Comparison of ENCODE assay signal across 15 mouse cellular contexts in the genomic region with DNA sequence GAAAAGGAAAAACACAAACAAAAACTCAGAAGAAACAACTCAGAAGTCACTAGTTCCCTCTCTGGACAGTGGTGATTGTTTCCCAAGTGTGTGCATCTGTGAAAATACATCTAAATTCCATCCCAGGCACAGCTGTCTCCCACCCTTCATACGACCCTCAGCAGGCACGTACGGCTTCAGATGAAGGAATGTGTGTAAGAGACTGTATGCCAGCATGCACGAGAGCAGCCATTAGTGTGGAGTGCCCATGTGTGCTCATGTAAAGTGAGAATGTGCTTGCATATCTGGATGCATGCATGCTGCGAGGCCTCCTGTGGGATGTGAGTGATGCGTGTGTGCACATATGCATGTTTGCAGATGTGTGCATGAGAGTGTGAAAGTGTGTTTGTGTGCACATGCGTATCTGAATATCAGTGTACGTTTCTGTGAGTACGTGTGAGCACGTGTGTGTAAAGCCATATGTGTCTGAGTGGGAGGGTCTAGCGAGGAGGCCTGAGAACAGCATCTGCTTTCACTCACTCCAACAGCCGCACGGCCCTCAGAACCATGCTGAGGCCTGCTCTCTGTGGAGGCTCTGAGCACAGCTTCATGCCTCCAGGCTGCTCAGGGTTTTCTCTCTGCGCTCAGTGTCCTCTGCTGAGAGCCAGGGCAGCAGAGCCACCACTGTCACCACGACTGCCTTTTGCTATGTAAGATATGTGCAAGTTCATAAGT. TPM values are rescaled to one million over a fixed set of nuclear protein-coding genes. Genes with fewer than 3 reads are reported as not detected.
DNase-seq lines count a peak whose midpoint lies in the region; ATAC-seq and TF ChIP-seq lines count a peak whose summit lies in the region.
"Had no signal": no experiment of that assay in that cellular context is flagged by ENCODE, and none has a peak within 500 bp of the region (broad histone marks: within the 10 kb centered on the region; RNA-seq: fewer than 3 reads in every experiment).

No protein-coding gene starts in this region.

- no peak overlapping the region for H3K4me3 ChIP-seq in hindbrain, embryonic 10.5 days
- H3K4me3 ChIP-seq in hindbrain, postnatal 0 days (ENCODE audit: low read length) = no peak overlapping the region
- no peak overlapping the region for H3K4me3 ChIP-seq in midbrain, embryonic 11.5 days (ENCODE audit: low read depth, low read length)
- H3K4me3 ChIP-seq in midbrain, embryonic 16.5 days (ENCODE audit: low read depth, low read length) = no peak overlapping the region
- no peak overlapping the region for H3K4me3 ChIP-seq in intestine, embryonic 16.5 days (ENCODE audit: low read length)
- H3K4me3 ChIP-seq in stomach, embryonic 14.5 days (ENCODE audit: low read depth, low read length) = no peak overlapping the region
- H3K4me3 ChIP-seq: forebrain, embryonic 15.5 days; hindbrain, embryonic 13.5 days; midbrain, embryonic 15.5 days had no signal

- WGBS in hindbrain, embryonic 10.5 days = 73% methylated on average over 15 of the region's 15 CpGs
- WGBS in hindbrain, postnatal 0 days = 66% methylated on average over 15 of the region's 15 CpGs
- WGBS in midbrain, embryonic 11.5 days = 77% methylated on average over 15 of the region's 15 CpGs
- WGBS in midbrain, embryonic 16.5 days = 81% methylated on average over 15 of the region's 15 CpGs
- WGBS in intestine, embryonic 16.5 days = 68% methylated on average over 15 of the region's 15 CpGs
- WGBS in stomach, embryonic 14.5 days = 47% methylated on average over 15 of the region's 15 CpGs

- TF ChIP-seq CTCF in hindbrain, postnatal 0 days (IDR thresholded peaks at IDR 0.05; ENCODE audit: low read depth) = no peak

- H3K9ac ChIP-seq in hindbrain, postnatal 0 days (replicated peaks; ENCODE audit: low read length) = no peak overlapping the region
- no peak overlapping the region for H3K9ac ChIP-seq in midbrain, embryonic 11.5 days (ENCODE audit: low read length)
- no peak overlapping the region for H3K9ac ChIP-seq in midbrain, embryonic 16.5 days (ENCODE audit: low read depth, low read length)
- H3K9ac ChIP-seq in intestine, embryonic 16.5 days (ENCODE audit: low read depth, low read length) = peak overlapping the region; percentile 48
- no peak overlapping the region for H3K9ac ChIP-seq in stomach, embryonic 14.5 days (replicated peaks; ENCODE audit: low read depth, low read length)
- H3K9ac ChIP-seq: forebrain, embryonic 15.5 days; hindbrain, embryonic 13.5 days; liver, postnatal 0 days; midbrain, embryonic 15.5 days had no signal

- no peak for DNase-seq in hindbrain, embryonic 10.5 days (ENCODE audit: low spot score)
- DNase-seq in hindbrain, postnatal 0 days (ENCODE audit: low spot score) = no peak
- peak; percentile 66 for DNase-seq in midbrain, embryonic 11.5 days (ENCODE audit: low spot score, missing footprints)
- no peak for DNase-seq in thymus, postnatal 14 days
- DNase-seq in urinary bladder, adult 18-20 months (ENCODE audit: low spot score in 2 of 2) = no peak
- DNase-seq: adrenal gland, adult 2 months; liver, postnatal 0 days; spleen, adult 18-20 months had no signal

- no peaks in the 10 kb centered on the region for H3K27me3 ChIP-seq in hindbrain, embryonic 10.5 days (ENCODE audit: insufficient read depth, poor library complexity, severe bottlenecking)
- no peaks in the 10 kb centered on the region for H3K27me3 ChIP-seq in hindbrain, postnatal 0 days (ENCODE audit: insufficient read depth, low read length)
- H3K27me3 ChIP-seq in midbrain, embryonic 11.5 days (ENCODE audit: control insufficient read depth, insufficient read depth, low read length) = no peaks in the 10 kb centered on the region
- H3K27me3 ChIP-seq in midbrain, embryonic 16.5 days (ENCODE audit: control insufficient read depth, insufficient read depth, low read depth, low read length) = no peaks in the 10 kb centered on the region
- H3K27me3 ChIP-seq in intestine, embryonic 16.5 days (replicated peaks; ENCODE audit: control insufficient read depth, insufficient read depth, low read length) = no peaks in the 10 kb centered on the region
- H3K27me3 ChIP-seq in stomach, embryonic 14.5 days (ENCODE audit: control insufficient read depth, insufficient read depth, low read length) = no peaks in the 10 kb centered on the region
- H3K27me3 ChIP-seq: forebrain, embryonic 15.5 days; hindbrain, embryonic 13.5 days; midbrain, embryonic 15.5 days had no signal

- peaks cover 10% of the 10 kb centered on the region for H3K4me1 ChIP-seq in hindbrain, embryonic 10.5 days (replicated peaks)
- no peaks in the 10 kb centered on the region for H3K4me1 ChIP-seq in hindbrain, postnatal 0 days (ENCODE audit: insufficient read depth, low read length)
- H3K4me1 ChIP-seq in midbrain, embryonic 11.5 days (ENCODE audit: control insufficient read depth, insufficient read depth, low read length) = no peaks in the 10 kb centered on the region
- no peaks in the 10 kb centered on the region for H3K4me1 ChIP-seq in midbrain, embryonic 16.5 days (ENCODE audit: control insufficient read depth, insufficient read depth, low read length)
- peaks cover 14% of the 10 kb centered on the region for H3K4me1 ChIP-seq in intestine, embryonic 16.5 days (ENCODE audit: control insufficient read depth, insufficient read depth, low read length)
- H3K4me1 ChIP-seq in stomach, embryonic 14.5 days (ENCODE audit: control insufficient read depth, insufficient read depth, low read length) = peaks cover 17% of the 10 kb centered on the region; the same call in 1 of the 2 replicates
- H3K4me1 ChIP-seq: forebrain, embryonic 15.5 days; hindbrain, embryonic 13.5 days; midbrain, embryonic 15.5 days had no signal

- no peaks in the 10 kb centered on the region for H3K9me3 ChIP-seq in hindbrain, embryonic 10.5 days
- no peaks in the 10 kb centered on the region for H3K9me3 ChIP-seq in hindbrain, postnatal 0 days (ENCODE audit: low read length)
- no peaks in the 10 kb centered on the region for H3K9me3 ChIP-seq in midbrain, embryonic 11.5 days (ENCODE audit: control insufficient read depth, low read length)
- no peaks in the 10 kb centered on the region for H3K9me3 ChIP-seq in midbrain, embryonic 16.5 days (replicated peaks; ENCODE audit: control insufficient read depth, low read length, poor library complexity, severe bottlenecking)
- H3K9me3 ChIP-seq in intestine, embryonic 16.5 days (ENCODE audit: control insufficient read depth, low read length) = no peaks in the 10 kb centered on the region
- no peaks in the 10 kb centered on the region for H3K9me3 ChIP-seq in stomach, embryonic 14.5 days (ENCODE audit: control insufficient read depth, low read depth, low read length)
- H3K9me3 ChIP-seq: forebrain, embryonic 15.5 days; hindbrain, embryonic 13.5 days; midbrain, embryonic 15.5 days had no signal

- H3K4me2 ChIP-seq in hindbrain, postnatal 0 days (ENCODE audit: low read depth, low read length) = no peak overlapping the region
- no peak overlapping the region for H3K4me2 ChIP-seq in midbrain, embryonic 11.5 days
- H3K4me2 ChIP-seq in midbrain, embryonic 16.5 days (ENCODE audit: low read length) = no peak overlapping the region
- H3K4me2 ChIP-seq in intestine, embryonic 16.5 days (ENCODE audit: low read depth, low read length) = no peak overlapping the region
- H3K4me2 ChIP-seq in stomach, embryonic 14.5 days (replicated peaks; ENCODE audit: low read depth, low read length) = no peak overlapping the region
- H3K4me2 ChIP-seq: forebrain, embryonic 15.5 days; hindbrain, embryonic 13.5 days; midbrain, embryonic 15.5 days had no signal

- ATAC-seq in hindbrain, postnatal 0 days = no peak
- ATAC-seq in midbrain, embryonic 11.5 days (ENCODE audit: low FRiP score) = no peak
- ATAC-seq in midbrain, embryonic 16.5 days = no peak
- peak; percentile 72 for ATAC-seq in intestine, embryonic 16.5 days
- ATAC-seq in stomach, embryonic 14.5 days (ENCODE audit: insufficient number of reproducible peaks, insufficient read depth, low FRiP score, low read depth) = peak; percentile 82
- ATAC-seq: forebrain, embryonic 15.5 days; midbrain, embryonic 15.5 days had no signal

- H3K36me3 ChIP-seq in hindbrain, embryonic 10.5 days = no peaks in the 10 kb centered on the region
- no peaks in the 10 kb centered on the region for H3K36me3 ChIP-seq in hindbrain, postnatal 0 days (ENCODE audit: insufficient read depth, low read length)
- H3K36me3 ChIP-seq in midbrain, embryonic 11.5 days (ENCODE audit: control insufficient read depth, insufficient read depth, low read length) = no peaks in the 10 kb centered on the region
- H3K36me3 ChIP-seq in midbrain, embryonic 16.5 days (ENCODE audit: control insufficient read depth, insufficient read depth, low read length) = no peaks in the 10 kb centered on the region
- no peaks in the 10 kb centered on the region for H3K36me3 ChIP-seq in intestine, embryonic 16.5 days (ENCODE audit: control insufficient read depth, insufficient read depth, low read length)
- H3K36me3 ChIP-seq in stomach, embryonic 14.5 days (ENCODE audit: control insufficient read depth, insufficient read depth, low read length) = no peaks in the 10 kb centered on the region
- H3K36me3 ChIP-seq: forebrain, embryonic 15.5 days; hindbrain, embryonic 13.5 days; midbrain, embryonic 15.5 days had no signal

- H3K27ac ChIP-seq in hindbrain, embryonic 10.5 days = peak overlapping the region; percentile 36; the same call in 1 of the 2 replicates
- no peak overlapping the region for H3K27ac ChIP-seq in hindbrain, postnatal 0 days
- no peak overlapping the region for H3K27ac ChIP-seq in midbrain, embryonic 11.5 days (ENCODE audit: low read depth, low read length)
- H3K27ac ChIP-seq in midbrain, embryonic 16.5 days (ENCODE audit: low read length) = no peak overlapping the region
- H3K27ac ChIP-seq in intestine, embryonic 16.5 days (ENCODE audit: low read length) = peak overlapping the region; percentile 53
- peak overlapping the region; percentile 56; the same call in 1 of the 2 replicates for H3K27ac ChIP-seq in stomach, embryonic 14.5 days (ENCODE audit: low read length)
- H3K27ac ChIP-seq: forebrain, embryonic 15.5 days; hindbrain, embryonic 13.5 days; midbrain, embryonic 15.5 days had no signal

RNA-seq across cellular contexts. Expression of a gene that starts 10.8 kb away (rescaled TPM):
- 20.9 and 25.2 TPM in 2 replicates for polyA plus RNA-seq in hindbrain, embryonic 10.5 days (2016; fragmentation: Nextera tagmentation; extraction: Ambion mirVana)
- 15.4 and 16.0 TPM in 2 replicates for total RNA-seq in hindbrain, postnatal 0 days (2014; rRNA removed)
- 7.8 and 8.0 TPM in 2 replicates for polyA plus RNA-seq in hindbrain, postnatal 0 days (2015; fragmentation: Nextera tagmentation; extraction: Ambion mirVana)
- 8.7 and 10.3 TPM in 2 replicates for polyA plus RNA-seq in midbrain, embryonic 11.5 days (2014; fragmentation: Nextera tagmentation; extraction: Ambion mirVana)
- 4.4 and 5.7 TPM in 2 replicates for polyA plus RNA-seq in midbrain, embryonic 16.5 days (2015; fragmentation: Nextera tagmentation; extraction: Ambion mirVana)
- polyA plus RNA-seq in intestine, embryonic 16.5 days (2015; fragmentation: Nextera tagmentation; extraction: Ambion mirVana) = 6.8 and 8.4 TPM in 2 replicates
- 18.7 and 21.0 TPM in 2 replicates for polyA plus RNA-seq in stomach, embryonic 14.5 days (2014; fragmentation: Nextera tagmentation; extraction: Ambion mirVana)

RNA-seq across cellular contexts. Expression of a gene that starts 16.5 kb away (rescaled TPM):
- polyA plus RNA-seq in hindbrain, embryonic 10.5 days (2016; fragmentation: Nextera tagmentation; extraction: Ambion mirVana) = 0.42 and 0.44 TPM in 2 replicates
- total RNA-seq in hindbrain, postnatal 0 days (2014; rRNA removed) = not detected in 2 replicates
- polyA plus RNA-seq in hindbrain, postnatal 0 days (2015; fragmentation: Nextera tagmentation; extraction: Ambion mirVana) = 4.7 and 5.4 TPM in 2 replicates
- 0.68 and 1.2 TPM in 2 replicates for polyA plus RNA-seq in midbrain, embryonic 11.5 days (2014; fragmentation: Nextera tagmentation; extraction: Ambion mirVana)
- 1.4 and 2.1 TPM in 2 replicates for polyA plus RNA-seq in midbrain, embryonic 16.5 days (2015; fragmentation: Nextera tagmentation; extraction: Ambion mirVana)
- 1.0 and 1.4 TPM in 2 replicates for polyA plus RNA-seq in intestine, embryonic 16.5 days (2015; fragmentation: Nextera tagmentation; extraction: Ambion mirVana)
- 3.1 TPM in 1 of 2 replicates, not detected in the other for polyA plus RNA-seq in stomach, embryonic 14.5 days (2014; fragmentation: Nextera tagmentation; extraction: Ambion mirVana)
- total RNA-seq: gastrocnemius, postnatal 4 days had no signal
- polyA plus RNA-seq: adrenal gland, adult 2 months had no signal

RNA-seq across cellular contexts. Expression of a gene that starts 56.0 kb away (rescaled TPM):
- 27.3 and 28.8 TPM in 2 replicates for polyA plus RNA-seq in hindbrain, embryonic 10.5 days (2016; fragmentation: Nextera tagmentation; extraction: Ambion mirVana)
- 33.8 and 37.1 TPM in 2 replicates for total RNA-seq in hindbrain, postnatal 0 days (2014; rRNA removed)
- polyA plus RNA-seq in hindbrain, postnatal 0 days (2015; fragmentation: Nextera tagmentation; extraction: Ambion mirVana) = 40.5 and 42.5 TPM in 2 replicates
- polyA plus RNA-seq in midbrain, embryonic 11.5 days (2014; fragmentation: Nextera tagmentation; extraction: Ambion mirVana) = 36.8 and 38.8 TPM in 2 replicates
- 48.6 and 49.8 TPM in 2 replicates for polyA plus RNA-seq in midbrain, embryonic 16.5 days (2015; fragmentation: Nextera tagmentation; extraction: Ambion mirVana)
- 26.7 and 28.1 TPM in 2 replicates for polyA plus RNA-seq in intestine, embryonic 16.5 days (2015; fragmentation: Nextera tagmentation; extraction: Ambion mirVana)
- 33.5 and 36.0 TPM in 2 replicates for polyA plus RNA-seq in stomach, embryonic 14.5 days (2014; fragmentation: Nextera tagmentation; extraction: Ambion mirVana)

Comparison
In these comparisons a context has a peak if more than half of its experiments do, and no peak if none do; other contexts are left out.
1. H3K27ac ChIP-seq: peak in hindbrain, embryonic 10.5 days (single experiment), intestine, embryonic 16.5 days (single experiment) and stomach, embryonic 14.5 days (single experiment); none in hindbrain, postnatal 0 days (single experiment), midbrain, embryonic 11.5 days (single experiment) and midbrain, embryonic 16.5 days (single experiment).
2. ATAC-seq: peak in intestine, embryonic 16.5 days (single experiment) and stomach, embryonic 14.5 days (single experiment); none in hindbrain, postnatal 0 days (single experiment), midbrain, embryonic 11.5 days (single experiment) and midbrain, embryonic 16.5 days (single experiment).